In genomic region chr10:110940740-110941398, GRCm38 (mm10) we compare ENCODE assay signal across 17 mouse cellular contexts. TPM values are rescaled to one million over a fixed set of nuclear protein-coding genes. Genes with fewer than 3 reads are reported as not detected.
DNase-seq lines count a peak whose midpoint lies in the region; ATAC-seq and TF ChIP-seq lines count a peak whose summit lies in the region.
"Had no signal": no experiment of that assay in that cellular context is flagged by ENCODE, and none has a peak within 500 bp of the region (broad histone marks: within the 10 kb centered on the region; RNA-seq: fewer than 3 reads in every experiment).

No protein-coding gene starts in this region.

- WGBS in hindbrain, embryonic 10.5 days: 89% methylated on average over 13 of the region's 13 CpGs
- WGBS in hindbrain, embryonic 12.5 days: 88% methylated on average over 13 of the region's 13 CpGs
- 80% methylated on average over 13 of the region's 13 CpGs for WGBS in liver, adult 2 months

- H3K4me1 ChIP-seq in hindbrain, embryonic 10.5 days (replicated peaks): no peaks in the 10 kb centered on the region
- H3K4me1 ChIP-seq in hindbrain, embryonic 12.5 days: no peaks in the 10 kb centered on the region
- H3K4me1 ChIP-seq in liver, adult 2 months (ENCODE audit: control insufficient read depth, insufficient read depth, low read length): no peaks in the 10 kb centered on the region
- H3K4me1 ChIP-seq: midbrain, embryonic 13.5 days; stomach, embryonic 15.5 days had no signal

- no peaks in the 10 kb centered on the region for H3K79me2 ChIP-seq in liver, adult 2 months (ENCODE audit: control insufficient read depth, insufficient read depth, low read length)

- no peak overlapping the region for H3K27ac ChIP-seq in hindbrain, embryonic 10.5 days
- H3K27ac ChIP-seq in hindbrain, embryonic 12.5 days: no peak overlapping the region
- no peak overlapping the region for H3K27ac ChIP-seq in liver, adult 2 months (replicated peaks; ENCODE audit: insufficient read depth, low read depth, low read length)
- H3K27ac ChIP-seq: midbrain, embryonic 13.5 days; stomach, embryonic 15.5 days had no signal

- ATAC-seq in hindbrain, embryonic 12.5 days (ENCODE audit: low FRiP score): no peak
- ATAC-seq: inflammation-experienced regulatory T-cells, adult 6 months; midbrain, embryonic 13.5 days had no signal

- no peaks in the 10 kb centered on the region for H3K27me3 ChIP-seq in hindbrain, embryonic 10.5 days (ENCODE audit: insufficient read depth, poor library complexity, severe bottlenecking)
- no peaks in the 10 kb centered on the region for H3K27me3 ChIP-seq in hindbrain, embryonic 12.5 days
- no peaks in the 10 kb centered on the region for H3K27me3 ChIP-seq in liver, adult 2 months (ENCODE audit: control insufficient read depth, insufficient read depth, low read length)
- H3K27me3 ChIP-seq: midbrain, embryonic 13.5 days; stomach, embryonic 15.5 days had no signal

- H3K4me3 ChIP-seq in hindbrain, embryonic 10.5 days: no peak overlapping the region
- H3K4me3 ChIP-seq in hindbrain, embryonic 12.5 days: no peak overlapping the region
- no peak overlapping the region for H3K4me3 ChIP-seq in liver, adult 2 months (ENCODE audit: insufficient read depth, low read depth, low read length)
- H3K4me3 ChIP-seq: midbrain, embryonic 13.5 days; stomach, embryonic 15.5 days had no signal

- H3K4me2 ChIP-seq in hindbrain, embryonic 12.5 days (replicated peaks): no peak overlapping the region
- H3K4me2 ChIP-seq: midbrain, embryonic 13.5 days; stomach, embryonic 15.5 days had no signal

- peak; percentile 37 for DNase-seq in embryo, embryonic 10.5 days (ENCODE audit: low spot score)
- DNase-seq in embryo, embryonic 11 days: no peak
- peak; percentile 7 for DNase-seq in hindbrain, embryonic 10.5 days (ENCODE audit: low spot score)
- DNase-seq in liver, adult 2 months (ENCODE audit: extremely low read depth, low read depth, low spot score): no peak
- DNase-seq in liver: no peak
- DNase-seq in R1 (ENCODE audit: low read depth, low spot score): peak; percentile 51
- DNase-seq: adrenal gland, postnatal 10 days; cerebellum, adult 9-10 months; kidney, postnatal 25 days; left cerebral cortex, postnatal 4 days; right cerebral cortex, adult 18-20 months; spleen, adult 18-20 months; thymus, postnatal 25 days had no signal

- H3K9me3 ChIP-seq in hindbrain, embryonic 10.5 days: no peaks in the 10 kb centered on the region
- no peaks in the 10 kb centered on the region for H3K9me3 ChIP-seq in hindbrain, embryonic 12.5 days (replicated peaks)
- H3K9me3 ChIP-seq: midbrain, embryonic 13.5 days; stomach, embryonic 15.5 days had no signal

- no peak overlapping the region for H3K9ac ChIP-seq in hindbrain, embryonic 12.5 days
- no peak overlapping the region for H3K9ac ChIP-seq in liver, adult 2 months (ENCODE audit: low read depth, low read length)
- H3K9ac ChIP-seq: midbrain, embryonic 13.5 days; stomach, embryonic 15.5 days had no signal

- peak; percentile 32 for TF ChIP-seq CTCF in liver, adult 2 months (IDR thresholded peaks at IDR 0.05; ENCODE audit: low read depth, low read length)

- no peak for TF ChIP-seq POLR2A in liver, adult 2 months (IDR thresholded peaks at IDR 0.05; ENCODE audit: extremely low read depth, insufficient read depth, low read length)

- peaks cover 93% of the 10 kb centered on the region for H3K36me3 ChIP-seq in hindbrain, embryonic 10.5 days
- H3K36me3 ChIP-seq in hindbrain, embryonic 12.5 days: peaks cover 40% of the 10 kb centered on the region
- peaks cover 37% of the 10 kb centered on the region for H3K36me3 ChIP-seq in liver, adult 2 months (ENCODE audit: control insufficient read depth, insufficient read depth, low read length)

RNA-seq across cellular contexts. Expression of gene Csrp2, which starts 21.3 kb away (rescaled TPM):
- polyA plus RNA-seq in hindbrain, embryonic 10.5 days (2016; fragmentation: Nextera tagmentation; extraction: Ambion mirVana): 185 and 198 TPM in 2 replicates
- 148 and 160 TPM in 2 replicates for polyA plus RNA-seq in hindbrain, embryonic 12.5 days (2016; fragmentation: Nextera tagmentation; extraction: Ambion mirVana)
- 73.6 and 76.8 TPM in 2 replicates for total RNA-seq in liver, adult 2 months (2014; rRNA removed)
- polyA plus RNA-seq in liver, adult 2 months (2012; rRNA removed): 26.0 and 30.1 TPM in 2 replicates

Comparison
In these comparisons a context has a peak if more than half of its experiments do, and no peak if none do; other contexts are left out.
1. DNase-seq: peak in embryo, embryonic 10.5 days (single experiment), hindbrain, embryonic 10.5 days (single experiment) and R1 (single experiment); none in embryo, embryonic 11 days (single experiment), liver, adult 2 months (single experiment) and liver (single experiment).